Mouse (Mus musculus): ENCODE measurements around the gene Med25.

Med25 gene

DNA sequence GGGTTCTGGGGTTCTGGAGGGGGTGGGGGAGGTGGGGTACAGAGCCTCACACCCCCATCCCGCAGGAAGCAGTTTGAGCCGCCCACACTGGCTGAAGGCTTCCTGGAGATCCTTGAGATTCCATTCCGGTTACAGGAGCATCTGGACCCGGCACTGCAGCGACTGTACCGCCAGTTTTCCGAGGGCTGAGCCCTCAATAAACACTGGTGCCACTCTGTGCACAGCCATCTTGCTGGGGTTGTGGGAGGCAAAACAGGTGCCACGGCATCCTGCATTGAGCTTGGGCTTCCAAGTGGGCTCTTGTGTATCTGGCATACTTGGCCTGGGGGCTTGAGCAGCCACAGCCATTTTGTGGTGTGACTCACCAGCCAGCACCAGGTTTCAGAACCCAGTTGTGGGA lies 30.1 kb downstream of the Med25 start:
- no peak for DNase-seq

DNA sequence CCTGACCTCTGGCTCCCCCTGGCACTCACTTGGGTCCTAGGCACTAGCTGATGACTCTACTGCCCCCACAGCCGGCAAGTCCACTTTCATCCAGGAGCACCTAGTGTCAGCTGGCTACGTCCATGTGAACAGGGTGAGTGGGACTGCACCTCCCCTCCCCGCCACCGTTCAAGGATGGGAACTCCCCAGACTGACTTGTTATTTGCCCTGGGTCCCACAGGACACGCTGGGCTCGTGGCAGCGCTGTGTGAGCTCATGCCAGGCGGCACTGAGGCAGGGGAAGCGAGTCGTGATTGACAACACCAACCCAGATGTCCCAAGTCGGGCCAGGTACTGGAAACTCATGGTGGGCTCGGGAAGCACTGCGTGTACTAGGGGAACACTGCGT lies 31.1 kb downstream of the Med25 start:
- DNase-seq: no peak

DNA sequence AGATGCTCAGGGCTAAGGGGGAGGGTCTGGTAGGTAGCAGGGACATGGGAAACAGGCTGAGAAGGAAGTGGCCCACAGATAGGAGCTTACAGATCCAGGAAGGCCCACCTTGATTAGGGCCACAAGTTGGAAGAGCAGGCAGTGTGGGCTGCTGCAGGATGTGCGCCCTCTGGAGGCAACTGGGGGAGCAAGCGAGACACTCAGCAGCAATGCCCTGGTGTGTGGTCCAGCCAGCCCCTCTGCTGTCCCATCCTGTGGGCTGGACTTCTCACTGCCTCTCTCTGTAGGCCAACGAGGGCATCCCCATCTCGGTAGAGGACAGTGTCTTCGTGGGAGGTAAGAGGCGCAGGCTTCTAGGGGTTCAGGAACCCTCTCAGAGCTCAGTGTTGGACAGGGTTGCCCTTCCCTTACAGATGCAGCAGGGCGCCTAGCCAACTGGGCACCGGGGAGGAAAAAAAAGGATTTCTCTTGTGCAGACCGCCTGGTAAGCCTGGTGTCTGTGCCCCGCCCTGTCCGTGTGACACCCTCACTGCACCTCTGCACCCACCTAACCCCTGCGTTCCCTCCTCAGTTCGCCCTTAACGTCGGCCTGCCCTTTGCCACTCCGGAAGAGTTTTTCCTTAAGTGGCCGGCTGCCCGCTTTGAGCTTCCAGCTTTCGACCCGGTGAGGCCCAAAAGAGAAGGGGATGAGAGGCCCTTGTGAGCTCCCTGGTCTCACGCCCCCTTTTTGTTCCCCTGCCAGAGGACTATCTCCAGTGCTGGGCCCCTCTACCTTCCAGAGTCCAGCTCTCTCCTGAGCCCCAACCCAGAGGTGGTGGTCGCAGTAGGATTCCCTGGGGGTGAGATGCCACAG lies 31.7 kb downstream of the Med25 start:
- peak; percentile 43 to 57 for DNase-seq

DNA sequence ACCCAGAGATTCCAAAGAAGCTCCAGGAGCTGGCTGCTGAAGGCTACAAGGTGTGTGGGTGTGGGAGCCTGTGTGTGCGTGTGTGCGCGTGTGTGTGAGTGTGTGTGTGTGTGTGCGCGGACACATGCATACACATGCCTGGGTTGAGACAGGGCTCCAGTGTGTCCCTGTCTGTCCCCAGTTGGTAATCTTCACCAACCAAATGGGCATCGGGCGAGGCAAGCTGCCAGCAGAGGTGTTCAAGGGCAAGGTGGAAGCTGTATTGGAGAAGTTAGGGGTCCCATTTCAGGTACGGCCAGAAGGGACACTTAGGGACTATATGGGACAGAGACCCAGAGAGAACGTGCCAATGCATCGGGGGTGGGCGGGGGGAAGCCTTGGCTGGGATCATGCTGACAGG lies 32.6 kb downstream of the Med25 start:
- DNase-seq: no peak

DNA sequence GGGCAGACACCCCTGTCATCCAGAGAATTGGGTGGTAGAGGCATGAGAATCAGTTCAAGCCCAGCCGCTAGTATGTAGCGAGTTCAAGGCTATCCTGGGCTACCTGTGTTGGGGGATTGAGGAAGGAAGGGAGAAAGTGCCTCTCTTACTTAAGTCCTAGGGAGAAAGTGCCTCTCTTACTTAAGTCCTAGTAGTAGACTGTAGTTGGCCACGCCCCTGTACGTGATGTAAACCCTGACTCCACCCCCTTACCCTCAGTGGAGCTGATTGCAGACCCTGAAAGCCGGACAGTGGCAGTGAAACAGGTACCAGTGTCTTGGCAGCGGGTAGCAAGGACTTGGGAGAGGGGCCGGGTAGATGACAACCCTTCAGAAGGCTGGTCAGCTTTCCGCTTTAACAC lies 34.6 kb downstream of the Med25 start:
- DNase-seq: peak; percentile 59 to 63

DNA sequence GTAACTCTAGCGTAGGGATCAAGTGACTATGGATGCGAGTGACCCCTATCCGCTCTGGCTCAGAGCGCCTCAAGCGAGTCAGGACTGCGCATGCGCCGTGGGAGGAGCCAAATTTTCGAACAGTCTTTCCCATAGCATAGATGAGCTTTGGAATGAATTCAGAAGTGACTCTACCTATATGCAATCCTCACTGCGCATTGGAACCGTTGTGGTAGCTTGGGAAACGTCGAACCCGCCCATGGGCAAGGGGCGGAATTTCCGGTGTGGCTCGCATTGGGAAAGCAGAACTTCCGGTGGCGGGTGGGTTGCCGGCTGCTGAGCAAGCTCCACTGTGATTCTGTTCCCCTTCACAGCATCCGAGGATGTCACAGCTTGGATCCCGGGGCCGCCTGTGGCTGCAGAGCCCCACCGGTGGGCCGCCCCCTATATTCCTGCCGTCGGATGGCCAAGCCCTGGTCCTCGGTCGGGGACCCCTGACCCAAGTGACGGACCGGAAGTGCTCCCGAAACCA lies 35.4 kb downstream of the Med25 start, which contains the start of gene Pnkp:
Gene Pnkp, plus strand, starts transcription at position 98 of the 511 bp plus-strand sequence.
- peak; percentile 86 to 89 for DNase-seq

DNA sequence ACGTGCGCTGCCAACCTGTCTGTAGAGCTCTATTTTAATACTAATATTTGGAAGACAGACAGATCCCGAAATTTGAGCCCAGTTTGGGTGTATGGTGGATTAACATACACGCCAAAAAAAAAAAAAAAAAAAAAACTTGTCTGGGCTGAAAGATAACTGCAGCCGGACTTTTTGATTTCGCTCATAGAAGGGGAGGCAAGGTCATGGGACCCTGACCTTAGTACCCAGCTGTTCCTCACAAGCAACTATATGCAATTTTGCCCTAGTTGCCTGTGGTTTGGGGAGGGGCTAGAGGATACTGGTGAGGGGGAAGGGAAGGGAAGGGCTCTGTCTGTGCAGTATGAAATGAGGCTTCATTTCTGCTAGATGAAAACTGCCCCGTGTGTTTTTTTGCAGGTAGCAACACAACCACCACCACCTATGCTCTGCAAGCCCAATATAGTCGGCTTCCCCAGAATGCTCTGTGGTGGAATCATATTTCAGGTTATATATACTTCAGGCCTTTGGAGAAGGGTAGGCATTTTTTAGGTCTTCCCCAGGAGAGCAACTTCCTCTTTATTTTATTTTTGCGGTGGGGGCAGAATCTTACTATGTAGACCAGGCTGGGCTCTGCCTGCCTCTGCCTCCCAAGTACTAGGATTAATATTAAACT lies 36.1 kb downstream of the Med25 start:
- no peak for DNase-seq

DNA sequence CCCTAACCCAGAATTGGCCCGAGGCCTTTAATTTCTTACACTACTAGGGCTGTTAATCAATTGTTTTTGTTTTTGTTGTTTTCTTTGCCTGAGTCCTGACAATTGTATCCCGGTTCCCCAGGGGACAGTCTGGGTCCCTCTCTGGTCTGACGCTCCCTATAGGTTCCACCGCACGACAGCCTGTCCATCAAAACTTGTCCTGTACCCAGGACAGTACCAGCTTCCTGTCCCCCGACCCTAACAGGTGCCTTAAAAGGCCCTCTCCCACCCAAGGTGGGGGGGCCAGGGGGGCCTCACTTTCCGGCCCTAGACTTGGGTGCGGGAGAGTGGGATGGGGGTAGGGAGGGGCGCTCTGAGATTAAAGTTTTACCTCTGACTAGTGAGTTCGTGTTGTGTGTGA lies 37.5 kb downstream of the Med25 start:
- DNase-seq: no peak

DNA sequence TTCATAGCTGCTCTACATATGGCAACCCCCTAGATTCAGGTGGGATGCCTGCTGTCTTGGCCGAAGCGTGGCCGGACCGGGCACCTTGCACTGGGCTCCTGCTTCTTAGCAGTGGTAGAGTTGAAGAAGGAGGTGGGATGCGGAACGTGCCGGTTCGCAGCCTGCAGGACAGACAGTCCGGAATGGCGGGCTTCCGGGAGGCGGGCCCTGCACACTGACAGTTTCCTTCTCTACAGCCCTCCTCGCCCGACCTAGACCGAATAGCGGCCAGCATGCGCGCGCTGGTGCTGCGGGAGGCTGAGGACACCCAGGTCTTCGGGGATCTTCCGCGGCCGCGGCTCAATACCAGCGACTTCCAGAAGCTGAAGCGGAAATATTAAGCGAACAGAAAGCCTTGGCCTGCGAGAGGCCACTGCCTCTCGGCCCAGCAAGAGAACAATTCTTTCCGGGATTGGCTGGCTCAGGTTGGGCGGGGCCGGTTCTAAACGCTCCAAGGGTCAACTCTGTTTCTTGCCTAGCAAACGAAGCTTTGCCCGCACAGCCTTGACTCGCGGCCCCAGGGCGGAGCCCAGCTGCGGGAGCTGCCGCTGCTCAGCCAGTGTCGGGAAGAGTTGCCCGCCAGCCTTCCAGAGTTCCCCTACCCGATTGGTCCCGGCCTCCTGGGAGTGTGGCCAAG lies 38.0 kb downstream of the Med25 start:
- peak; percentile 91 to 93 for DNase-seq

DNA sequence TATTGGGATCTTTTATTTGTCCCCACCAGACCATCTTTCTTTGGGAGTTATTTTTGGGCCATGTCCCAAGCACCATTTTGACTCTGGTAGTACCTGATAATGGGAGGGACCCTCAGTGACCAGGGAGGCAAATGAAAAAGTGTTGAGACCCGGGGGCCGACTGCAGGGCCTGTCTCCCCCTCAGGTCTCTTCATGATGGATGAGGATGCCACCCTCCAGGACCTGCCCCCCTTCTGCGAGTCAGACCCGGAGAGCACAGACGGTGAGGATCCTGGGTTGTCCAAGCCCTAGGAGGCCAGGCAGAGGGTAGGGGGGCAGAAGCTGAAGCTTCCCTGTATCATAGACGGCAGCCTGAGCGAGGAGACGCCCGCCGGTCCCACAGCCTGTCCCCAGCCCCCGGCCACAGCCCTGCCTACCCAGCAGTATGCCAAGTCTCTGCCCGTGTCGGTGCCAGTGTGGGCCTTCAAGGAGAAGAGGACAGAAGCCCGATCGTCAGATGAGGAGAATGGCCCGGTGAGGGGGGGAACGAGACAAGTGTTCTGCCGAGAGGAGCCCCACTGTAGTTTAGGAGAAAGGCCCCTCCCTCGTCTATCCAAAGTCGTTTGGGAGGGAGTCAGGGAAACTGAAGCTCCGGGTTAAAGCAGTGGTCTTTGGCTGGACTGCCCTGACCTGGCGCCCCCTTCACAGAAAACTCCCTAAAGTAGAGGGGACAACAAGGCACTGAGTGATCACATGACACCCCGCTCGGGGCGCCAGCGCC lies 38.7 kb downstream of the Med25 start:
- DNase-seq: no peak

DNA sequence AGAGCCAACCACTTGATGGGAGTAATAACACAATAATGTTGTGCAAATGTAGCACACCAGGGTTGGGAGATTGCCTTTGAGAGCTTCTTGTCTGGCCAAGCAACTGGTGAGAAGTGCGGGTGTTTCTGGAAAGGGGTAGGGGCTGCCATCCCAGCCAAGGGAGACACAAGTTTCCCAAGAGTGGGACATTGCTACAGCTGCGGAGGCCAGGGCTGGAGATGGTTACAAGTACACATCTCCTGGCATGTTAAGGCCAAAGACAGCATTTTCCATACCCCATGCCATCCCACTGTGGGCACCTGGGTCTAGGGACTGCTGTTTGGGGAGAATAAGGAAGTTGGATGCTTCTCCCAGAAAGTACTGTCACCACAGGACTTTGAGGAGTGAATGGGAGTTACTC lies 39.4 kb downstream of the Med25 start:
- no peak for DNase-seq

DNA sequence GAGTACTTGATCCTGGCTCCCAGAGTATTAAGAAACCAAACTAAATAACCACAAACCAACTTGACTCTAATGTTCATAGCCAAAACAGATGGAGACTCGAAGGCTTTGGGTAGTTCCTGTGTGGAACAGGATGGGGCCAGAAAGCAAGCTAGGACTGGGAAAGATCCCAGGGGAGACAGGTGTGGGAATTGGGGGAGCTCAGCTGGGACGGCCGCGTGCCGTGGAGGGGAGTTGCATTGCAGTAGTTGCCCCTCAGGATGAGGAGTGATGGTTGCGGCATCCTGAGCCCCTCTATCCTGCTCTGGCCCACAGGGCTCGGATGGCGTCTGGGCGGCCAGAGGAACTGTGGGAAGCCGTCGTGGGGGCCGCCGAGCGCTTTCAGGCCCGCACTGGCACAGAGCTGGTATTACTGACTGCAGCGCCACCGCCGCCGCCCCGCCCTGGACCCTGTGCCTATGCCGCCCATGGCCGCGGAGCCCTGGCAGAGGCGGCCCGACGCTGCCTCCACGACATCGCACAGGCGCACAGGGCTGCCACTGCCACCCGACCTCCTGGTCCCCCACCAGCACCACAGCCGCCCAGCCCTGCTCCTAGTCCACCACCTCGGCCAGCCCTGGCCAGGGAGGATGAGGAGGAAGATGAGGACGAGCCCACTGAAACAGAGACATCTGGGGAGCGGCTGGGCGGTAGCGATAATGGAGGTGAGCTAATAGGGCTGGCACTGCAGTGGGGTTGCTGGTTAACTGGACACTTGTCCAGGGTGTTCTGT lies 40.1 kb downstream of the Med25 start:
- DNase-seq: no peak

DNA sequence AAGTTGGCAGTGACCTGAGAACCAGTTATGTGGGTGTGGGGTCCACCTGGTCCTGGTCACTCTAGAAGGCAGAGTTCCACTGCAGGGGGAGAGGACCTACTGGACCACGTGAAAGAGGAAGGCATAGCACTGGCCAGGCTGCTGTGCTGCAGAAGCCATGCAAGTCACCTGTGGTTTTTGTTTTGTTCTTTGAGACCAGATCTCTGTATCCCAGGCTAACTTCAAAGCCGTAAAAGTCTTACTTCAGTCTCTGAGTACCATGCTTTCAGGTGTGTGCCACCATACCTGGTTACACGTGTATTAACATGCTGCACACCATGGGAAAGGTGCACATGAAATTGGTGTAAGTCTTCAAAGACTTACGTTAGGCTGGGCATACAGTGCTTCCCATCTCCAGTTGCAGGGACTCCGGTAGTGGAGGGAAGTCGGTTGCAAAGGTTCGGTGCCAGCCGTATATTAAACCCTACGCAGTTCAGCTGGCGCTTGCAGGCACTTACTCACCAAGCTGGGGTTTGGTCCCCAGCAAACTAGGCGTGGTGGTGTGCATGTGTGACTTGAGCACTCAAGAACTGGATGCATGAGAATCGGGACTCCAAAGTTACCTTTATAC lies 40.8 kb downstream of the Med25 start:
- no peak for DNase-seq

DNA sequence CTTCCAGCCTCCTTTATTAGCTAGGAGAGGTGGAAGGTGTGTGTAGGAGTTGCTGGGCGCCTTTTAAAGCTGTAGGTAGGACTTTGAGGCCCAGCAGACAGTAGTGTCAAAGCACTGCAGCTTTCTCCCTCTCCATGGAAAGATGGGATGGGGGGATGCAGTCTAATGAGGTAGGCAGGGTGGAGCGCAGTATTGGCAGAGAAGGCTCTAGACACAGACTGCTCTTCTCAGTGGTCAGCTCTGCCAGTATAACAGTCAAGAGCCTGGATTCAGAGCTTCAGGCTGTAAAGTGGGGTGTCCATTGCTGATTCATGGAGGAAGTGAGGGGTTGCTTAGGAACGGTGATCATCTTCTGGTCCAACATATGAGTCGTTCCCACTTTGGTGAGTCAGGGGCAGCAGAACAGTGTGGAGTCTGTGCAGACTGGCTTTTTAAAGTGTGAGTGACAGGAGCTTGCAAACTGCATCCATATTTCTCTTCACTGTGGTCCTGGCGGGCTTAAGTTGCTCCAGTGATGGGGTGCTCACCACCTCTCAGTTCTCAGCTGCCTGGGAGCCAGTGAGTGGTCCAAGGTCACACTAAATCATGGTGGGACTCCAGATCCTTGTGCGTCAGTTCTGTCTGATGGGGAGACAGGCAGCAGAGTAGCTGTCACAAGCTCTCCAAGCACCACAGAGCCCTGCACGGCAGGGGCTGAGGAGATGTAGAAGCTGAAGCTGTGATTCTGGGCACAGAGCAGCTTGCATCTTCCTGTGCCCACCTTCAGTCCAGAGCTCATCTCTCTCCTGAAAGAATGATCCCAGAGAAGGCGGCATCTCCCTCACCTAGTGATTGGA lies 41.5 kb downstream of the Med25 start:
- DNase-seq: no peak

DNA sequence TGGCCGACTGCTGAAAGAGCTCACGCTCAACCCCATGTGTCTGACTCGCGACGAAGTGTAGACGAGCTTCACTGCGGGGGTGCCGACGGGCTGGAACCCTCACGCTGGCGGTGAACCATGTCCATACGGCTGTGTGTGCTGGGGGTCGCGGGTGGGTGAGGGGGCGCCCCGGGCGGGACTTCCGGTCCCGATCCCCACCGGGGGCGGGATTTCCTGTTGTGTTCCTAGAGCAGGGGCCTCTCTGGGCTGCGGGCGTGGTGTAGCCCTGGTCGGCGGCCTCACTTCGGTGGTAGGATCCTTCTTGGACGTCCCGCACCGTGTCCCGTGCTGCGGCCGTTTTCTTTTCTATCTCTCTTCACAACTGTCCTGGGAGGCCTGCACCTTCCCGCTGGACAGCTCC lies 42.4 kb downstream of the Med25 start:
- DNase-seq: peak; percentile 72 to 78

DNA sequence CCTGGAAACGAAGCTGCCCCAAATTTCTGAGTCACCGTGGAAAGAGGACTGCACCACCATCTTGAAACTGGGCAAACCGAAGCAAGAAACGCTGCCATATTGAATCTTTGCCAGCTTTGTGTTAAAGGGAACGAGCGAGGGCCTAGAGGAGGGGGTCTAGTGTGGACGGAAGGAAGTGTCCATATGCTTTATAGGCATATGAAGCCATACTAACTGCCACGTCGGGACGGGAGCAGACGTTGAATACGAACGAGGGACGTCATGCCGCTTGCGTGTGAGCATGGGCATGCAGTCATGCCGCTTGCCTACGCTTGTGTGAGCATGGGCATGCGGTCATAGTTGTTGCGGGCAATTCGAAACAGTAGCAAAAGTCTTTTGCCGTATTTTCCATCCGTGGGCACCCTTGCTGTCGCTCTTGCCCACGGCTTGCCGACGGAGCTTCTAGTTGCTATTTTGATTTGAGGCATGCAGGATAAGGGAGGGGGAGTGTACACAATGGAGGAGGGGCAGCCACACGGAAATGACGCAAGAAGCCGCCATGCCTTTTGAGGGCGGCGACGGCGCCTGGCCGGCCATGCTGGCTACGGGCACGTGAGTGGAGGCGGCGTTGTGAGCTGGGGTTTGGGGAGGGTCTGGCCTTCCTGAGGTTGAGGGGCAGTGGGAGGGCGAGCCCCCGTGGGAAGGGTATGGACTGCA lies 42.9 kb downstream of the Med25 start:
- peak; percentile 93 to 94 for DNase-seq

DNA sequence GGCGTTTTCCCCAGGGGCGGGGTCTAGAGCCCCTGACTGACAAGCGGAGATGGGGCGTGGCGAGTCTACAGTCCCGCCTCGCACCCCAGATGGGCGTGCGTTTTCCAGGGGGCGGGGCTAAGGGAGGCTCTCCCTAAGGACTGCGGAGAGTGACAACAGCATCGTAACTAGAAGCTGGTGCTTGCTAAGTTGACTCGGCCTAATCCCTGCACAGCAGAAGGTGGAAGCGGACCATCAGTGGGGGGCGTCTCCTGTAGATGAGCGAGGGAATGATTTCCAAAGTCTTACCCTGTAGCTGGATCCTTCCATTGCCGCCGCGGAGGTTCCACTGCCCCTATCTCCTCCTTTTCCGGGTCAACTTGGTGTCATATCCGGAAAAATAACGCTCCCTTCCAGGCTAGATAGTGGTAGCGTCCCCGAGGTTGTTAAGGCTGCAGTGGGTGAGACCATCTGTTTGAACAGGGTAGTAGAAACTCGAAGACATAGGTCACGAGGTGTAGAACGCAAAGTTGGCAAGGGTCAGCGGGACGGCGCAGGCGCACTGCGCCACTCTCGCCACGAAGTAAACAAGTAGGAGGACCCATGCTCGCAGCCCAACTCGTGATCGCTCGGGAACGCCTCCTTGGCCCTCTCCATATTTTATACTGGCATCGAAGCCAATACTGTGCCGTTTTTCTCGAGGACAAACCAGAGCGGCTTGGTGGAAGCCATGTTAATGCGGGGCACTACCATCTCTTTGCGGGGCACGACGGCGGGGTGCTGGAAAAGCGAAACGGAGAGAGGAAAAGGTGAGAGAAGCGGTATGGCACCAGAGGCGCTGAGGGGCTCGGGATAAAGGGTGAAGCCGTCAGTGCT lies 43.7 kb downstream of the Med25 start, which contains the start of the genes Akt1s1 and Tbc1d17:
Gene Akt1s1, plus strand, starts transcription at position 431 of the 855 bp plus-strand sequence.
Gene Tbc1d17, minus strand, starts transcription at position 519 of the 855 bp plus-strand sequence.
- DNase-seq: peak; percentile 100

DNA sequence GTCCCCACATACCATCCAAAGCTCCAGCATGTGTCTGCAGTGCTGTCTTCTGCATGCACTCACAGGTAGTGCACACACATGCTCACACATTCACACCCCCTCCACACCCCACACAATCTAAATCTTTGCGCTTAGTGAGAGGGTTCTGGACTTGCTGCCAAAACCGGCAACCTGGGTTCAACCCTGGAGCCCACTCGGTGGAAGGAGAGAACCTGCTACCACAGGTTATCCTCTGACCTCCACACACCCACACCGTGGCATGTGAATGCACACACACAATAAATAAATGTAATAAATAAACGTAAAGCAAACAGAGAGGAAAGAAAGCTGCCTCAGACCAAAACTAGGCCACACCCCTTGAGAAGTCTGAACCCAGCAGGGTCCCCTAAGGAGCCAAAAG lies 44.7 kb downstream of the Med25 start:
- no peak for DNase-seq

DNA sequence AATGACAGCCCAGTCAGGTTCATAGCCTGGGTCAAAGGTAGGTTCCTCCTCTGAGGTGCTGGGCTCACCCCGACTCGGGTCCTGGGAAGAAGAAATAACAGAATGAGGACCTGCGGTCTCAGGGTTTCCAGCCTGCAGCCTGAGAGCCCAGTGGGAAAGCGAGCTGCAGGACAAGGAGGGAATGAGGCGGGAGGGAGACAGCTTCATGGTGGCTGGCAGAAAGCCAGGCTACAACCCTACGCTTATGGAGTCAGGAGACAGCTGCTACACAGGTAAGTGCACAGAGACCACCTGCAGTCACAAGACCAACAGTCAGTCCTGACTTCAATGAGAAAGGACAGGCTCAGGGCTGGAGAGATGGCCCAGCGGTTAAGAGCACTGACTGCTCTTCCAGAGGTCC lies 45.7 kb downstream of the Med25 start:
- no peak for DNase-seq

Measured in lung, adult 18-20 months (tissue).